Mouse (Mus musculus): Measurements from ENCODE around the gene Sytl3. TPM values are rescaled to one million over a fixed set of nuclear protein-coding genes. Genes with fewer than 3 reads are reported as not detected.

Sytl3 gene
- polyA plus RNA-seq, 1 experiment, result 0.45 TPM

DNA sequence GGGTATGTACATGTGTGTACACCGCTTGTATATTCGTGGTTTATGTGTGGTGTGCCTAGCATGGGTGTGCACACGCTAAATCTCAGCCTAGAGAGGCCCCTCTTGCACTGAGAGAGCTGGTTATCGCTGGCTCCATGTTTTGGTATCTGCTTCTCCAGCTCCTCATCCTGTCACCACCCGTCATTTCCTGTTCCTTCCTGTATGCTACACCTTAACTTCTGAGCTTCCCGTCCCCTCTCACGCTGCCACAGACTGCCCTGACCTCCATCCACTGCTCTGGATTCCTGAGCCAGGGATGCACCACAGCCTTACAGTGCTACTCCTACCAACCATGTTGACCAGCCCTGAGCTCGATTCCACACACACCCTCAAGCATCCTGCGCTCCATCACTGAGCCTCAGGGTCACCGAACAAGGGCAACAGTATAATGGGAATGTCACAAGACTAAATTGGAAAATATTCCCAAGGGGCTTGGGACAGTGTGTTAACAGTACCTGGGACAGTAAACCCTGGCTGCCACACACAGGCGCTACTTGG lies 84.2 kb downstream of the Sytl3 start:
- TF ChIP-seq CTCF (IDR thresholded peaks at IDR 0.05; ENCODE audit: low read depth, low read length), result no peak
- TF ChIP-seq EP300 (IDR thresholded peaks at IDR 0.05; ENCODE audit: insufficient read depth, low read depth, low read length), result no peak
- no peak for TF ChIP-seq POLR2A (IDR thresholded peaks at IDR 0.05; ENCODE audit: insufficient read depth, low read length)
- H3K4me3 ChIP-seq (ENCODE audit: low read depth, low read length), result no peak overlapping the region
- peaks cover 93% of the 10 kb centered on the region for H3K36me3 ChIP-seq (ENCODE audit: control insufficient read depth, insufficient read depth, low read length, poor library complexity, severe bottlenecking)
- peaks cover 99% of the 10 kb centered on the region for H3K9me3 ChIP-seq (replicated peaks; ENCODE audit: control insufficient read depth, insufficient read depth, low read length, poor library complexity, severe bottlenecking)
- no peaks in the 10 kb centered on the region for H3K27me3 ChIP-seq (ENCODE audit: control insufficient read depth, insufficient read depth, low read length, poor library complexity, severe bottlenecking)
- H3K4me1 ChIP-seq (ENCODE audit: control insufficient read depth, insufficient read depth, low read length), result no peaks in the 10 kb centered on the region
- no peak overlapping the region for H3K27ac ChIP-seq (ENCODE audit: insufficient read depth, low read length)
- no peak overlapping the region for H3K9ac ChIP-seq (ENCODE audit: low read depth, poor library complexity, severe bottlenecking)

DNA sequence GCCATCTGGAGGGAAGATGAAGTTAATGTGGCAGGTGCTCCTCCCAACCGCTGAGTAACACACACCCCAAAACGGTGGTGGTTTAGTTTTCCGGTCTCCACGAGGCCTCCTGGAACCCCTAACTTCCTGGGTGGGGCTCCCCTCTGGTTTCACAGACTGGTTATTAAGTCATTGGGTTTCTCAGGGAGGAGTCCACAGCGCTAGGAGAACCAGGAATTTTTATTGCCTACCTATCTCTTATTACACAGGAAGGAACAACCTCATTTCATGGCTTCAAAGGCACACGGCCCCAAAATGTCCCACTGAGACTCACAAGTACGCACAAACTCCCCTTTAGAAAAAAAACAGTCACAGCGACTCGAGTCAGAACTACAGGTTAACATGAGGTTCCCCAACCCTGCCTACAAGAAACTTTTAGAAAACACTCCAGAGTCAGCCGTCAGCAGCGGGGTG lies 84.9 kb downstream of the Sytl3 start:
- no peak overlapping the region for H3K27ac ChIP-seq (ENCODE audit: insufficient read depth, low read length)
- no peak overlapping the region for H3K9ac ChIP-seq (ENCODE audit: low read depth, poor library complexity, severe bottlenecking)
- peaks cover 93% of the 10 kb centered on the region for H3K36me3 ChIP-seq (ENCODE audit: control insufficient read depth, insufficient read depth, low read length, poor library complexity, severe bottlenecking)
- TF ChIP-seq EP300 (IDR thresholded peaks at IDR 0.05; ENCODE audit: insufficient read depth, low read depth, low read length) (no peak), CTCF (IDR thresholded peaks at IDR 0.05; ENCODE audit: low read depth, low read length) (no peak), POLR2A (IDR thresholded peaks at IDR 0.05; ENCODE audit: insufficient read depth, low read length) (no peak)
- H3K4me3 ChIP-seq (ENCODE audit: low read depth, low read length), result no peak overlapping the region
- H3K4me1 ChIP-seq (ENCODE audit: control insufficient read depth, insufficient read depth, low read length), result no peaks in the 10 kb centered on the region
- peaks cover 99% of the 10 kb centered on the region for H3K9me3 ChIP-seq (replicated peaks; ENCODE audit: control insufficient read depth, insufficient read depth, low read length, poor library complexity, severe bottlenecking)
- no peaks in the 10 kb centered on the region for H3K27me3 ChIP-seq (ENCODE audit: control insufficient read depth, insufficient read depth, low read length, poor library complexity, severe bottlenecking)

DNA sequence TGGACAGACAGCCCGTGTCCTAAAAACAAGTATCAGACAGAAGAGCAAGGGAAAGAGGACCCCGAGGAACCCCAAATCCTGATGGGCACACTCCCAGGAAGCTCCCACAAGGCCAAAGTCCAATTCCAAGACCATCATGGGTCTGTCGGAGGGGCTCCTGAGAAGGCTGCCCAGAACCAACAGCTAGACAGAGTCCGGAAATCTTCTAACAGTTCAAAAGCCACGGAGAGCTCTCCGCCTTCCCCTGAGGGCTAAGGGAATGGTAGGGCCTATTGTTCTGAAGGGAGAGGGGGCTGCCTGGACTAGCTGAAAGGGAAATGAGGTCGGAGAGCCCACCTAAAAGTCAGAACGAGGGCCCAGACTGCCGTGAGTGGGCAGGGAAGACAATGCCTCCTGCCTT lies 85.5 kb downstream of the Sytl3 start:
- peaks cover 94% of the 10 kb centered on the region for H3K36me3 ChIP-seq (ENCODE audit: control insufficient read depth, insufficient read depth, low read length, poor library complexity, severe bottlenecking)
- no peak overlapping the region for H3K4me3 ChIP-seq (ENCODE audit: low read depth, low read length)
- no peak overlapping the region for H3K9ac ChIP-seq (ENCODE audit: low read depth, poor library complexity, severe bottlenecking)
- no peak overlapping the region for H3K27ac ChIP-seq (ENCODE audit: insufficient read depth, low read length)
- H3K27me3 ChIP-seq (ENCODE audit: control insufficient read depth, insufficient read depth, low read length, poor library complexity, severe bottlenecking), result no peaks in the 10 kb centered on the region
- no peak for TF ChIP-seq EP300 (IDR thresholded peaks at IDR 0.05; ENCODE audit: insufficient read depth, low read depth, low read length)
- no peak for TF ChIP-seq CTCF (IDR thresholded peaks at IDR 0.05; ENCODE audit: low read depth, low read length)
- TF ChIP-seq POLR2A (IDR thresholded peaks at IDR 0.05; ENCODE audit: insufficient read depth, low read length), result no peak
- H3K9me3 ChIP-seq (replicated peaks; ENCODE audit: control insufficient read depth, insufficient read depth, low read length, poor library complexity, severe bottlenecking), result peaks cover 99% of the 10 kb centered on the region
- H3K4me1 ChIP-seq (ENCODE audit: control insufficient read depth, insufficient read depth, low read length), result no peaks in the 10 kb centered on the region

DNA sequence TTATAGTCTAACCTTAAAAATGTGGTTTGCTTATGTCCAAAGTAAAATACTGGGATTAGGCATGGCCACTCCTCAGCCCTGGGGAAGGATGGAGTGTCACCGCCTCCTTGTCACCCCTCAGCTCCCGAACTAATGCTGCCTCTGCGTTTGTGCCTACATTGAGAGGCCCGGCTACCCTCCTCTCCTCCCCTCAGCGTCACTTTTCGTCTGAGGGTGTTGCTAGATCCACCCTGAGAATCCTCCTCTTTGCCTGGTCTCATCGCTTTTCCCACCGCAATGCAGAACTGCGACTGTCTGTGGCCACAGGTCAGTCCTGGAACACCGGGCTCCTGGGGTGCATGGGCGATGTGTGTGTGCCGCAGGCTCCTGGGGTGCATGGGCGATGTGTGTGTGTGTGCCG lies 86.0 kb downstream of the Sytl3 start:
- no peaks in the 10 kb centered on the region for H3K4me1 ChIP-seq (ENCODE audit: control insufficient read depth, insufficient read depth, low read length)

DNA sequence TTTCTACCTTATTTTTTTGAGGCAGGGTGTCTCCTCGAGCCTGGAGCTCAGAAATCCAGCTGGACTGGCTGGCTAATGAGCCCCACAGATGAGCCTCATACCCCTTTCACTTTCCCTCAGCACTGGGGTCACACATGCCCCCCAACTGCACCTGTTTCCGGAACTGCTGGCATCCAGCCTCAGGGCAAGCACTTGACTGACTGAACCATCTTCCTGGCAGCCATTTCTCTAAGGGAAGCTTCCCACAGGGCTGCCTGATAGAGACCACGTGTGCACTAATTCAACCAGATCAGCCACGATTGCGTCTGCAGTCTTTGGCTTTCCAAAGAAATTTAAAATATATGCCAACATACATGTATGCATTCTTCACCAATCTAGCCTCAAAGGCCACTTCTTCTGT lies 86.6 kb downstream of the Sytl3 start:
- Histone ChIP-seq H3K36me3 (ENCODE audit: control insufficient read depth, insufficient read depth, low read length, poor library complexity, severe bottlenecking) (peaks cover 91% of the 10 kb centered on the region), H3K27ac (ENCODE audit: insufficient read depth, low read length) (no peak overlapping the region)

More for the DNA sequence above, 86.0 kb downstream of the Sytl3 start:
- Histone ChIP-seq H3K4me3 (ENCODE audit: low read depth, low read length) (no peak overlapping the region), H3K27me3 (ENCODE audit: control insufficient read depth, insufficient read depth, low read length, poor library complexity, severe bottlenecking) (no peaks in the 10 kb centered on the region), H3K27ac (ENCODE audit: insufficient read depth, low read length) (no peak overlapping the region), H3K36me3 (ENCODE audit: control insufficient read depth, insufficient read depth, low read length, poor library complexity, severe bottlenecking) (peaks cover 94% of the 10 kb centered on the region), H3K9me3 (replicated peaks; ENCODE audit: control insufficient read depth, insufficient read depth, low read length, poor library complexity, severe bottlenecking) (peaks cover 99% of the 10 kb centered on the region), H3K9ac (ENCODE audit: low read depth, poor library complexity, severe bottlenecking) (no peak overlapping the region)
- TF ChIP-seq POLR2A (IDR thresholded peaks at IDR 0.05; ENCODE audit: insufficient read depth, low read length) (no peak), CTCF (IDR thresholded peaks at IDR 0.05; ENCODE audit: low read depth, low read length) (no peak), EP300 (IDR thresholded peaks at IDR 0.05; ENCODE audit: insufficient read depth, low read depth, low read length) (no peak)

DNA sequence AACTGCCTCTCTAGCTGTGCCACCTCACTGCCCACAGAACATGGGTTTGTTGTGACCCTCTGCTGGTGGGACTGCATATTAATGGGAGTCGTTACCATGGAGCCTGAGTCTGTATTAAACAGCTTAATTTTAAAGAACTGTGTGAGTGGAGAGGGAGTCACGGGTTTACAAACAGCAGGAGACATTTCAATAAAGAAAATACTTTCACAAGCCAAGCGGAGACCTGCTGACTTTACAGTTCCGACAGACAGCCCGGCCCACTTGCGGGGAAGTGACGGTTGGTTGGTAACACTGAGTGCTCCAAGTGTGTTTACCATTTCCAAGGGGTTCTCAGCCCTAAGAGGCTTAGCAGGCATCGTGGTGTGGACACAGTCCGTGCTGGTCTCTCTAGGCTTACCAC lies 87.1 kb downstream of the Sytl3 start:
- H3K4me3 ChIP-seq (ENCODE audit: low read depth, low read length), result no peak overlapping the region
- no peak overlapping the region for H3K9ac ChIP-seq (ENCODE audit: low read depth, poor library complexity, severe bottlenecking)
- TF ChIP-seq CTCF (IDR thresholded peaks at IDR 0.05; ENCODE audit: low read depth, low read length) (no peak), EP300 (IDR thresholded peaks at IDR 0.05; ENCODE audit: insufficient read depth, low read depth, low read length) (no peak), POLR2A (IDR thresholded peaks at IDR 0.05; ENCODE audit: insufficient read depth, low read length) (no peak)
- H3K36me3 ChIP-seq (ENCODE audit: control insufficient read depth, insufficient read depth, low read length, poor library complexity, severe bottlenecking), result peaks cover 90% of the 10 kb centered on the region
- no peaks in the 10 kb centered on the region for H3K27me3 ChIP-seq (ENCODE audit: control insufficient read depth, insufficient read depth, low read length, poor library complexity, severe bottlenecking)
- no peaks in the 10 kb centered on the region for H3K4me1 ChIP-seq (ENCODE audit: control insufficient read depth, insufficient read depth, low read length)
- H3K27ac ChIP-seq (ENCODE audit: insufficient read depth, low read length), result no peak overlapping the region
- peaks cover 96% of the 10 kb centered on the region for H3K9me3 ChIP-seq (replicated peaks; ENCODE audit: control insufficient read depth, insufficient read depth, low read length, poor library complexity, severe bottlenecking)

More for the DNA sequence above, 86.6 kb downstream of the Sytl3 start:
- TF ChIP-seq EP300 (IDR thresholded peaks at IDR 0.05; ENCODE audit: insufficient read depth, low read depth, low read length) (no peak), CTCF (IDR thresholded peaks at IDR 0.05; ENCODE audit: low read depth, low read length) (no peak), POLR2A (IDR thresholded peaks at IDR 0.05; ENCODE audit: insufficient read depth, low read length) (no peak)
- no peak overlapping the region for H3K4me3 ChIP-seq (ENCODE audit: low read depth, low read length)
- no peaks in the 10 kb centered on the region for H3K27me3 ChIP-seq (ENCODE audit: control insufficient read depth, insufficient read depth, low read length, poor library complexity, severe bottlenecking)
- no peak overlapping the region for H3K9ac ChIP-seq (ENCODE audit: low read depth, poor library complexity, severe bottlenecking)
- H3K9me3 ChIP-seq (replicated peaks; ENCODE audit: control insufficient read depth, insufficient read depth, low read length, poor library complexity, severe bottlenecking), result peaks cover 97% of the 10 kb centered on the region
- H3K4me1 ChIP-seq (ENCODE audit: control insufficient read depth, insufficient read depth, low read length), result no peaks in the 10 kb centered on the region

Measured in ES-Bruce4 (cell line).